Mouse (Mus musculus) bone marrow, adult 2 months (tissue): ENCODE results near the gene Sh3bp1. TPM values are rescaled to one million over a fixed set of nuclear protein-coding genes. Genes with fewer than 3 reads are reported as not detected.

Experiments used
- H3K27ac ChIP-seq: fragments of 200-500 bp; 2 replicates; pipeline ENCODE4 v1.5.1; 2012; ENCODE audit warnings: low read depth, mild to moderate bottlenecking, control low read depth, inconsistent platforms, low read length; ENCODE audit not compliant: control insufficient read depth, poor library complexity, insufficient read depth
- H3K4me1 ChIP-seq: fragments of 200-500 bp; 2 replicates; pipeline ENCODE4 v1.6.1; 2011; ENCODE audit warnings: low read length; ENCODE audit not compliant: control insufficient read depth, insufficient read depth
- H3K4me3 ChIP-seq: fragments of 200-500 bp; replicated peaks from 2 replicates; pipeline ENCODE3; 2011; ENCODE audit warnings: mild to moderate bottlenecking, low read depth, low read length, control low read depth; ENCODE audit not compliant: control insufficient read depth
- CTCF ChIP-seq: fragments of 200-500 bp; IDR thresholded peaks from 2 replicates; pipeline ENCODE4 v1.5.1; 2011; ENCODE audit warnings: low read length, control low read depth; ENCODE audit not compliant: control insufficient read depth, insufficient read depth
- POLR2A ChIP-seq: fragments of 200-500 bp; IDR thresholded peaks from 2 replicates; pipeline ENCODE4 v1.6.1; 2011; ENCODE audit warnings: low read depth, mild to moderate bottlenecking, control low read depth, low read length, borderline replicate concordance; ENCODE audit not compliant: control insufficient read depth
- WGBS: fragments of 180-500 bp; shearing (Covaris S2); methylation state at CpG from one replicate; pipeline ENCODE4 v1.1.7; 2018; 5-methylcytosine and 5-hydroxymethylcytosine counted together
- polyA plus RNA-seq: library from polyadenylated mRNA; stranded (reverse); fragments of >200 nt; gene quantifications from 2 replicates; pipeline ENCODE4 v1.2.4, GENCODE M21; 2011; ENCODE audit warnings: low replicate concordance; ENCODE audit not compliant: missing spikeins, insufficient read depth, insufficient read length

Gene Sh3bp1
- polyA plus RNA-seq, 1 experiment = 63.2 TPM

DNA sequence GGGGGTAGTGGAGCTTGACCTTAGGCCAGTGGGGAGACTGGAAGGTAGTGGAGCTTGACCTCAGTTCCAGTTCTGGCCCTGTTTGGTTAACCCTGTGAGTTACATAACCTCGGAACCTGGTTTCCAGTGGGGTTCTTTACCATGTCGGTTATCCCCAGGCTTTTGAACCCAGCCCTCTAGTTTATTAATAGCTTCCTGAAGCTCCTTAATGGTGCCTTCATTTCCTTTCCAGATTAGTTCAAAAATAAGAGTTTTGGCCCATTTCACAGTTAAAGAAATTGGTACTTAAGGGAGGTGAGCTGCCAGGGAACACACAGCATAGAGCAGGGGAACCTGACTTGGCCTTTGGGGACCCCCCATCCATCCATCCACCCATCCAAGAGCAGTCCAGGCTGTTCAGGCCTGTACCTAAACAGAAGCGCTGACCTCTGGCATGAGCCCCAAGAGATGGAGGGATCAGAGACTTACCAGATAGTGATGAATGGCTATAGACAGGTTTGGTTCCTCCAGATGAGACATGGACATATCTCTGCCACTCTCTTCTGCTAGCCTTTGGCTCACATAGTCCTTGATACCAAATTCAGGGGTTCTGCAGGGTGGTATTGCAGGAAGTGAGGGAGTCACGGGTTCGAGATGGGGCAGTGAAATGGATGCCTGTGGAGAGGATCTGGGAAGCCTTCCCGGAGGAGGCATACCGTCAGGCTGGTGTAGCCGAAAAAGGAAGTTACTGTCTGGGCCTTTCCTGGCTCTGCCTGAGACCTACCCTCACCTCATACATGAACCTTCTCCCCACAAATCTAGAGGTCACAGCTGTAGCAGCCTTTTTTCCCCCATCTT lies 15.5 kb downstream of the Sh3bp1 start:
- no peak overlapping the region for H3K4me3 ChIP-seq
- no peak overlapping the region for H3K27ac ChIP-seq
- 40% methylated on average over 8 of the region's 8 CpGs for WGBS
- TF ChIP-seq CTCF = no peak
- TF ChIP-seq POLR2A = no peak
- H3K4me1 ChIP-seq = no peaks in the 10 kb centered on the region; the same call in 1 of the 2 replicates

GRCm38 (mm10) chr15:78915660-78916017 lies 16.1 kb downstream of the Sh3bp1 start:
- H3K4me1 ChIP-seq = no peaks in the 10 kb centered on the region; the same call in 1 of the 2 replicates
- H3K27ac ChIP-seq = no peak overlapping the region
- TF ChIP-seq CTCF = peak; percentile 96
- TF ChIP-seq POLR2A = no peak
- 4% methylated on average over 8 of the region's 8 CpGs for WGBS
- no peak overlapping the region for H3K4me3 ChIP-seq

DNA sequence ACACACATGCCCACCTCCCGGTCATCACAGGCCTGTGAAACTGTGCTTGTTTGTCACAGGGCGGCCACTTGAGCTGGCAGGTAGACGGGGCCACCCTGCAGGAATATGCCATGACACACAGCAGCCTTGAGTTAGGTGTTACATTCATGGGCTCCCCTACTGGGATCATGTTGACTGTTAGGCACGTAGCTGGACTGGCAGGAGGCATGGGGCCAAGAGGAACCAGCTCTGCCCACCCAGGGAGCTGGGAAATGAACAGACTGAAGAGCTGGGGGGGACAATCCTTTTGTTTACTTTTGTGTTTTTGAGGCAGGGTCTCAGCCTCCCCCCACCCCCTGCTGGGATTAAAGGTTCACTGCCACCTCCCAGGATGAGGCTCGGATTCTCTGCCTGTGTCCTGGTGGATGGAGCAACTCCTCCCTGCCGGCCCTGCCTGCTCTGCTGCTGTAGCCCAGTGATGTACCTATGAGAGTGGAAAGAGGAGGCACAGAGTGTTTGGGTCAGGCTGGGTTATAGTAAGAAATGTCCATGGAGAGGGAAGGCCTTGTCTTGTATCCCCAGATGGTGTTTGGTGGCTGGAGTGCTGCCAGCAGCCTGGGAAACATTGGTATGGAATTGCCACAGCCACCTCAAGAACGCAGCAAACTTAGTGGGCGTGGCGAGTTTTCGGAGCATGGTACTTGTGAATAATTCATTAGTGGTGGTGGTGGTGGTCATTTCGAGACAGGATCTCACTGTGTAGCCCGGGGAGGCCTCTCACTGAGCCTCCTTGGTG lies 16.7 kb downstream of the Sh3bp1 start:
- TF ChIP-seq CTCF = no peak
- TF ChIP-seq POLR2A = no peak
- no peak overlapping the region for H3K27ac ChIP-seq

GRCm38 (mm10) chr15:78918126-78918525 lies 18.6 kb downstream of the Sh3bp1 start:
- no peak overlapping the region for H3K27ac ChIP-seq
- TF ChIP-seq CTCF = no peak
- TF ChIP-seq POLR2A = no peak
- no peak overlapping the region for H3K4me3 ChIP-seq
- 90% methylated on average over 23 of the region's 23 CpGs for WGBS
- peaks cover 3% of the 10 kb centered on the region for H3K4me1 ChIP-seq

More for the DNA sequence above, 16.7 kb downstream of the Sh3bp1 start:
- no peak overlapping the region for H3K4me3 ChIP-seq
- WGBS = 67% methylated on average over 12 of the region's 12 CpGs
- H3K4me1 ChIP-seq = no peaks in the 10 kb centered on the region; the same call in 1 of the 2 replicates

GRCm38 (mm10) chr15:78919914-78920313 lies 20.3 kb downstream of the Sh3bp1 start:
- 85% methylated on average over 12 of the region's 12 CpGs for WGBS
- TF ChIP-seq POLR2A (no peak), CTCF (no peak)
- no peak overlapping the region for H3K4me3 ChIP-seq
- H3K27ac ChIP-seq = no peak overlapping the region
- H3K4me1 ChIP-seq = peaks cover 9% of the 10 kb centered on the region

GRCm38 (mm10) chr15:78922700-78923099 lies 23.1 kb downstream of the Sh3bp1 start:
- Histone ChIP-seq H3K4me3 (no peak overlapping the region), H3K4me1 (peaks cover 10% of the 10 kb centered on the region), H3K27ac (peak overlapping the region; percentile 74)
- TF ChIP-seq POLR2A = no peak
- TF ChIP-seq CTCF = no peak
- 22% methylated on average over 7 of the region's 7 CpGs for WGBS

DNA sequence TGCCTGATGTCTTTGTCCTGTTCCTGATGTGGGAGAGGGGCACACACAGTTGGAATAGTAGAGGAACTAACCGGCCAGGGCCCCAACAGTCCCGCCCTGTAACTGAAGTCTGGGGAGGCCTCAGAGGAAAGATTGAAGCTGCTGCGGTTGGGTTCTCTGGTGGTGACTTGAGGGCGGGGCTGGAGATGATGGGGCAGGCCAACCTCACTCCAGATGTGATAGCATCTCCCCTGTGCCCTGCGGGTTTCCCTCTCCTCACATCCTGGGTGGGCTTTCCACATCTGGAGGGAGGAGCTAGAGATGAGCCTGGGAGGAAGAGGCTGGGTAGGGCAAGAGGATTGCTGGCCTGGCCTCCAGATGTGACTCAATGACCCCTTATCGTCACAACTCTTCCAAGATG lies 24.0 kb downstream of the Sh3bp1 start:
- H3K4me1 ChIP-seq = peaks cover 10% of the 10 kb centered on the region
- 7% methylated on average over 6 of the region's 6 CpGs for WGBS
- H3K27ac ChIP-seq = peak overlapping the region; percentile 74
- no peak overlapping the region for H3K4me3 ChIP-seq
- 0 out of 2 replicates have a peak, but pooled peaks have one; percentile 24 for TF ChIP-seq POLR2A
- TF ChIP-seq CTCF = no peak

DNA sequence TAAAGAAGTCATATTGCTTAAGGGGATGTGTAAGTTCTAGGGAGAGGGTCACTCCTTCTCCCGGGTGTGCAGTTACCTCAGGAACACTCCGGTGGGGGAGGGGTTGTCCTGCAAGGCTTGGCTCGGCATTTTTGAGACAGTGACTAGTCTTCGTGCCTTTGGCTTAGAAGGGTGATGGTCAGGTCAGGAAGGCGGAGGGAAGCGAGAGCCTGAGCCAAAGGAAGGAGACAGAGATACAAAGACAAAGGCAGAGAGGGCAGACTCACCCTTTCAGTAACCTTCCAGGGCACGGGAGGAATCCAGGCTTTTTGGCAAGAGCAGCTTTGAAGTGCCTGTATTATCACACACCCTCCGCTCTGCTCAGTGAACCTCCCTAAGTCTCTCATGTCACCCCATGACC lies 25.6 kb downstream of the Sh3bp1 start:
- WGBS = 70% methylated on average over 8 of the region's 8 CpGs
- TF ChIP-seq POLR2A (no peak), CTCF (no peak)
- H3K4me1 ChIP-seq = peaks cover 10% of the 10 kb centered on the region
- no peak overlapping the region for H3K27ac ChIP-seq
- no peak overlapping the region for H3K4me3 ChIP-seq
